Mouse (Mus musculus) spleen, adult 2 months (tissue): ENCODE data around the gene Brf1. TPM values are rescaled to one million over a fixed set of nuclear protein-coding genes. Genes with fewer than 3 reads are reported as not detected.
A peak's percentile ranks its signal among the peaks of the same experiment; 100 is the strongest.

Experiments used
- DNase-seq, 2 experiments: peaks; one replicate each; pipeline versions ENCODE4 v3.0.0 to v3.0.0-alpha.2; 2012 to 2021; ENCODE audit warnings: low spot score in 2 of 2, low read depth in 1 of 2
- H3K27ac ChIP-seq: fragments of 200-500 bp; 2 replicates; pipeline ENCODE4 v1.5.1; 2012; ENCODE audit warnings: low read length, inconsistent platforms; ENCODE audit not compliant: insufficient read depth
- H3K27me3 ChIP-seq: fragments of 200-500 bp; 2 replicates; pipeline ENCODE4 v1.6.1; 2012; ENCODE audit warnings: mild to moderate bottlenecking, moderate library complexity, low read length, inconsistent platforms; ENCODE audit not compliant: control insufficient read depth, insufficient read depth
- H3K36me3 ChIP-seq: fragments of 200-500 bp; 2 replicates; pipeline ENCODE4 v1.6.1; 2012; ENCODE audit warnings: mild to moderate bottlenecking, low read length, inconsistent platforms; ENCODE audit not compliant: control insufficient read depth, insufficient read depth
- H3K4me1 ChIP-seq: fragments of 200-500 bp; 2 replicates; pipeline ENCODE4 v1.6.1; 2011; ENCODE audit warnings: inconsistent platforms; ENCODE audit not compliant: control insufficient read depth, insufficient read depth, insufficient read length
- H3K4me3 ChIP-seq: fragments of 200-500 bp; 2 replicates; pipeline ENCODE4 v1.5.1; 2011; ENCODE audit warnings: mild to moderate bottlenecking, inconsistent platforms; ENCODE audit not compliant: insufficient read depth, insufficient read length; ENCODE audit errors: extremely low read depth
- CTCF ChIP-seq: fragments of 200-500 bp; IDR thresholded peaks from 2 replicates; pipeline ENCODE4 v1.5.1; 2011; ENCODE audit warnings: mild to moderate bottlenecking, inconsistent platforms; ENCODE audit not compliant: insufficient read depth, insufficient read length, insufficient replicate concordance; ENCODE audit errors: extremely low read depth
- POLR2A ChIP-seq: fragments of 200-500 bp; IDR thresholded peaks from 2 replicates; pipeline ENCODE4 v1.6.1; 2011; ENCODE audit warnings: low read depth, low read length, inconsistent platforms
- WGBS: fragments of 180-500 bp; shearing (Covaris S2); methylation state at CpG from one replicate; pipeline ENCODE4 v1.1.7; 2018; 5-methylcytosine and 5-hydroxymethylcytosine counted together
- polyA plus RNA-seq: library from polyadenylated mRNA; depleted of rRNA; stranded (reverse); fragments of >200 nt; gene quantifications from 2 replicates; pipeline ENCODE4 v1.2.3, GENCODE M21; 2012

The Brf1 gene
- polyA plus RNA-seq, 1 experiment = 127 TPM

- H3K36me3 ChIP-seq = no peaks in the 10 kb centered on the region
- WGBS = 8% methylated on average over 62 of the region's 85 CpGs
- no peak for TF ChIP-seq CTCF
- peak; percentile 89 for TF ChIP-seq POLR2A
Observed at GRCm38 (mm10) chr12:113013604-113014558, 13.4 kb upstream of the Brf1 start, which contains the start of gene Pacs2. Gene Pacs2, plus strand, starts transcription at chr12:113014508.

GRCm38 (mm10) chr12:113013021-113013491 lies 12.6 kb upstream of the Brf1 start:
- no peak overlapping the region for H3K4me3 ChIP-seq
- TF ChIP-seq CTCF (no peak), POLR2A (no peak)
- no peaks in the 10 kb centered on the region for H3K27me3 ChIP-seq
- no peaks in the 10 kb centered on the region for H3K36me3 ChIP-seq
- H3K27ac ChIP-seq = peak overlapping the region; percentile 18; the same call in 1 of the 2 replicates
- peaks cover 10% of the 10 kb centered on the region for H3K4me1 ChIP-seq
- no peak for DNase-seq
- WGBS = 81% methylated on average over 3 of the region's 3 CpGs

More at GRCm38 (mm10) chr12:113013604-113014558, 13.4 kb upstream of the Brf1 start, which contains the start of gene Pacs2:
- Histone ChIP-seq H3K4me1 (peaks cover 10% of the 10 kb centered on the region), H3K27ac (peak within 1 kb of the TSS; percentile 60), H3K27me3 (no peaks in the 10 kb centered on the region), H3K4me3 (peak within 1 kb of the TSS; percentile 77)
- DNase-seq = peak; percentile 70 to 92

- Histone ChIP-seq H3K36me3 (no peaks in the 10 kb centered on the region), H3K4me3 (no peak overlapping the region), H3K4me1 (peaks cover 10% of the 10 kb centered on the region), H3K27me3 (no peaks in the 10 kb centered on the region), H3K27ac (peak overlapping the region; percentile 43)
- TF ChIP-seq CTCF (no peak), POLR2A (no peak)
- DNase-seq = no peak
- 31% methylated on average over 5 of the region's 5 CpGs for WGBS
Observed at GRCm38 (mm10) chr12:113012443-113012842, 11.9 kb upstream of the Brf1 start.

GRCm38 (mm10) chr12:113011702-113012360 lies 11.3 kb upstream of the Brf1 start:
- Histone ChIP-seq H3K4me1 (peaks cover 10% of the 10 kb centered on the region), H3K36me3 (no peaks in the 10 kb centered on the region), H3K27me3 (no peaks in the 10 kb centered on the region), H3K4me3 (no peak overlapping the region), H3K27ac (peak overlapping the region; percentile 16; the same call in 1 of the 2 replicates)
- WGBS = 62% methylated on average over 6 of the region's 6 CpGs
- TF ChIP-seq CTCF (no peak), POLR2A (no peak)
- DNase-seq = no peak

GRCm38 (mm10) chr12:113004993-113005392 lies 4.5 kb upstream of the Brf1 start:
- no peak overlapping the region for H3K4me3 ChIP-seq
- H3K4me1 ChIP-seq = peaks cover 3% of the 10 kb centered on the region; the same call in 1 of the 2 replicates
- no peak overlapping the region for H3K27ac ChIP-seq
- 16% methylated on average over 4 of the region's 4 CpGs for WGBS
- TF ChIP-seq POLR2A (no peak), CTCF (peak; percentile 88)
- DNase-seq = peak; percentile 53 to 85
- no peaks in the 10 kb centered on the region for H3K36me3 ChIP-seq
- H3K27me3 ChIP-seq = no peaks in the 10 kb centered on the region

- H3K27me3 ChIP-seq = no peaks in the 10 kb centered on the region
- H3K4me3 ChIP-seq = no peak overlapping the region
- no peaks in the 10 kb centered on the region for H3K36me3 ChIP-seq
- H3K4me1 ChIP-seq = peaks cover 7% of the 10 kb centered on the region; the same call in 1 of the 2 replicates
- no peak for TF ChIP-seq CTCF
- TF ChIP-seq POLR2A = no peak
- 93% methylated on average over 8 of the region's 8 CpGs for WGBS
- no peak for DNase-seq
- H3K27ac ChIP-seq = no peak overlapping the region
Observed at GRCm38 (mm10) chr12:113004011-113004410, 3.5 kb upstream of the Brf1 start.
